Mouse (Mus musculus): ENCODE data around the gene Slc25a41. TPM values are rescaled to one million over a fixed set of nuclear protein-coding genes. Genes with fewer than 3 reads are reported as not detected.
"Not testable (repeated sequence)": the region's sequence is repeated elsewhere in the genome, so short reads cannot be mapped to it uniquely, and the experiment has no call there.

The Slc25a41 gene
- polyA plus RNA-seq, 1 experiment from 2014 or later = 0.10 TPM

DNA sequence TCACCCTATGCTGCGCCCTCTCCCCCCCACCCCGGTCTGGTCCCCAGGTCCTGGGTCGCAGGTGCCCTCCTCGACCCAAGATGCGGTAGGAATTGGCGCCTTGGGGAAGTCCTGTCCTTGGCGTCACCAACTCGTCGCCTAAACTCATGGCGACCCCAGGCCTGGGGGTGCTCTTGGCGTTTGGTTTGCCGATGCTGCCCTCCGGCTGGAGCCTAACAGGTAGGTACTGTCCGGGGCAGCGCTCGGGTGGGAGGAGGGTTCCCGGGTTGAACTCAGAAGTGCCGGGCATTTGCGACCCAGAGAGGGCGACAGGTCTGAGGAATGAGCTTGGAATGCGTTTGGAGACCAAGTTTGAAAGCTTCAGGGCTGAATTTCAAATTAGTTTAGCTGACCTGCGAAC is 21.1 kb upstream of the Slc25a41 start:
- Histone ChIP-seq H3K27ac (replicated peaks) (no peak overlapping the region), H3K36me3 (peaks cover under 1% of the 10 kb centered on the region; the same call in 1 of the 2 replicates), H3K4me1 (peaks cover 46% of the 10 kb centered on the region), H3K27me3 (ENCODE audit: low read depth, poor library complexity, severe bottlenecking) (peaks cover 57% of the 10 kb centered on the region), H3K4me3 (peak overlapping the region; percentile 45), H3K9me3 (replicated peaks) (no peaks in the 10 kb centered on the region)
- under 1% methylated on average over 22 of the region's 22 CpGs for WGBS
- DNase-seq (ENCODE audit: low spot score) = no peak

DNA sequence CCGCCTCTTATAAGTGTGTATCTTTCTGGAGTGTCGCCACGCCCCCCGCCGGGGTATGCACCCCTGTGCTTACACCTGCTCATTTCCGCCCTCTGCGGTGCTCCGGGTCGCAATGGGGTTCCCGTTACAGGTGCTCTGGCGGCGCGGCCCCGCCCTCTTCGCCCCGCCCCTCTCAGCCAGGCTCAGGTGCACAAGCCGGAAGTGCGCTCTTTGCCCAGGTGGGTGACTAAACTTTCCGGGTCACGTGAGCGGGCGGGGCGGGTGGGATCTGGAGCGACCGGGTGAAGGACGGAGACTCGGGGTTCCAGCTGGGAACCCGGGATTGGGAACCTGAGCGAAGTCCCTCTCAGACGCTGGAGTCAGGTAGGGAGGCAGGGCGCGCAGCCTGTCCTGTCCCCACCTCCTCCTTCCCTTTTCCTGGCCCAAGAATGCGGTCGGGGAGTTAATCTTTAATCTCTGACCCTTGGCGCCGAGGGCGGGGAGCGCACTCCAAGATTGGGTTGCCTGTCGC is 20.6 kb upstream of the Slc25a41 start:
- WGBS = 1% methylated on average over 39 of the region's 39 CpGs
- H3K4me3 ChIP-seq = peak overlapping the region; percentile 45
- H3K27me3 ChIP-seq (ENCODE audit: low read depth, poor library complexity, severe bottlenecking) = peaks cover 57% of the 10 kb centered on the region
- H3K27ac ChIP-seq (replicated peaks) = no peak overlapping the region
- H3K9me3 ChIP-seq (replicated peaks) = no peaks in the 10 kb centered on the region
- DNase-seq (ENCODE audit: low spot score) = no peak
- H3K36me3 ChIP-seq = peaks cover 5% of the 10 kb centered on the region
- H3K4me1 ChIP-seq = peaks cover 46% of the 10 kb centered on the region

DNA sequence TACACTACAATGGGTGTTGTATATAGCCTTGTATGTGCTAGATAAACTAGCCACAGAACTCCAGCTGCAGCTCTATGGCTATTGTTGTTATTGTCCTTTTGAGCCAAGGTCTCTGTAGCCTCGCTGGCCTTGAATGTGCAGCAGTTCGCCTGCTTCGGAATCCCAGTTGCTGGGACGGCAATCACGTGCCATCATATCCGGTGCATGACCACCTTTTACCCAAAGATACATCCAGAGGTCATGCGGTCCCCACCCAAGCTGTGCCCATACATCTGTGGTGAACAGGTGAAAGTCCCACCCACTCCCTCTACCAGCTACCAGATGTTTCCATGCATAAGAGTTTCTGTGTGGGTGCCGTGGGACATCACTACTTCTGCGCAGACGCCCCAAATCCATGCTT is 19.6 kb upstream of the Slc25a41 start:
- Histone ChIP-seq H3K4me3 (peak overlapping the region; percentile 91), H3K27ac (replicated peaks) (no peak overlapping the region), H3K9me3 (replicated peaks) (no peaks in the 10 kb centered on the region), H3K27me3 (ENCODE audit: low read depth, poor library complexity, severe bottlenecking) (peaks cover 52% of the 10 kb centered on the region), H3K4me1 (peaks cover 46% of the 10 kb centered on the region), H3K36me3 (peaks cover 13% of the 10 kb centered on the region)
- peak; percentile 24 for DNase-seq (ENCODE audit: low spot score)
- 41% methylated on average over 10 of the region's 10 CpGs for WGBS

DNA sequence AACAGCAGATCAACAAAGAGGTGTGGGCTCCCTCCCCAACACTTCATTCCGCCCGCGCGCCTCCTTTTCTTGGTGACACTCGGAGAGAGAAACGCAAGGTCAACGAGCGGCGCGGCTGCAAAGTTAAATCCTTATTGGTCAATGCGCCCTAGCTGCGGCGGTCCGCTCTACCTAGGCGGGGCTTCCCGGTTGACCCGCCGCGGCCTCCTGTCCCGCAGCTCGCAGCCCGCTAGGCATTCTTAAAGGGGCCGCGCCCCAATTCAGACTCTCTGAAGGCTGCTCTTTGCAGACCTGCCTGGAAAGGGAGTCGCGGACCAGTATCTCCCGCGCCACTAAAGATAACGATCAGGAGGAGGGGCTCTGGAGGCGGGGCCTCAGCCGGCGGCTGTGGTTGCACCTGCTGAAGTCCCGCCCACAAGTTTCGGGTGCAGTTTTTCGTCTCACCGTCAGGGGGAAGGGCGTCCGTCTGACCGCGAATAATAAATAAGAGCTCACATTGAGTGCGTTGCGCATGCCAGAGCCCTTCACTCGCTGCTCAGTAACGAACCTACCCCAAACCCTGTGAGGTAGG is 18.9 kb upstream of the Slc25a41 start:
- peak overlapping the region; percentile 91 for H3K4me3 ChIP-seq
- peak overlapping the region; percentile 93 for H3K27ac ChIP-seq (replicated peaks)
- H3K4me1 ChIP-seq = peaks cover 46% of the 10 kb centered on the region
- H3K27me3 ChIP-seq (ENCODE audit: low read depth, poor library complexity, severe bottlenecking) = peaks cover 48% of the 10 kb centered on the region
- H3K9me3 ChIP-seq (replicated peaks) = no peaks in the 10 kb centered on the region
- WGBS = under 1% methylated on average over 44 of the region's 44 CpGs
- DNase-seq (ENCODE audit: low spot score) = peak; percentile 96
- H3K36me3 ChIP-seq = peaks cover 20% of the 10 kb centered on the region

DNA sequence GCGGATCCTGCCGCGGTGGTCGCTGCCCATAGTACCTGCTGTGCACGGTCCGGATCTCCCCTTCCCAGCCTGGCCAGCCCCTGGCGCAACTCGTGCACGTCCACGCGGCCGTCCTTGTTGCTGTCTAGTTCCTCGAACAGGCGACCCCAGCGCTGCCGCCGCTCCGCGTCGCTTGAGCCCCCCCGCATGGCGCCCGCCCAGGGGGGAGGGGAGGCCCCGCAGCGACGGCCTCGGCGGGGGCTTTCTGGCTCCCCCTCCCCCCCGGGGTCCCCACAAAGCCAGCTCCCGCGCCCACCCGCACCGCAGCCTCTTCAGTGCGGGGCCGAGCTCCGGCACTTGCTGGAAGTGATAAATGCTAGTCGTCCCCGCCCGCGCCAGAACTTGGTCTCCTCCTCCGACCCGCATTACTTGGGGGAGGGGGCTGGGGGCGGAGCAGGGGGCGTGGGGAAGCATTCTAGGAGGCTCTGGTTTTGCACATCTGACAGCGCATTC is 18.1 kb upstream of the Slc25a41 start, which contains the start of gene Slc25a23:
Gene Slc25a23 (minus strand): TSS at position 378 of the 492 bp plus-strand sequence.
- peak within 1 kb of the TSS; percentile 93 for H3K27ac ChIP-seq (replicated peaks)
- H3K9me3 ChIP-seq (replicated peaks) = no peaks in the 10 kb centered on the region
- DNase-seq (ENCODE audit: low spot score) = peak; percentile 88
- WGBS = under 1% methylated on average over 45 of the region's 45 CpGs
- peaks cover 46% of the 10 kb centered on the region for H3K4me1 ChIP-seq
- peak within 1 kb of the TSS; percentile 91 for H3K4me3 ChIP-seq
- H3K27me3 ChIP-seq (ENCODE audit: low read depth, poor library complexity, severe bottlenecking) = peaks cover 40% of the 10 kb centered on the region
- peaks cover 28% of the 10 kb centered on the region for H3K36me3 ChIP-seq

DNA sequence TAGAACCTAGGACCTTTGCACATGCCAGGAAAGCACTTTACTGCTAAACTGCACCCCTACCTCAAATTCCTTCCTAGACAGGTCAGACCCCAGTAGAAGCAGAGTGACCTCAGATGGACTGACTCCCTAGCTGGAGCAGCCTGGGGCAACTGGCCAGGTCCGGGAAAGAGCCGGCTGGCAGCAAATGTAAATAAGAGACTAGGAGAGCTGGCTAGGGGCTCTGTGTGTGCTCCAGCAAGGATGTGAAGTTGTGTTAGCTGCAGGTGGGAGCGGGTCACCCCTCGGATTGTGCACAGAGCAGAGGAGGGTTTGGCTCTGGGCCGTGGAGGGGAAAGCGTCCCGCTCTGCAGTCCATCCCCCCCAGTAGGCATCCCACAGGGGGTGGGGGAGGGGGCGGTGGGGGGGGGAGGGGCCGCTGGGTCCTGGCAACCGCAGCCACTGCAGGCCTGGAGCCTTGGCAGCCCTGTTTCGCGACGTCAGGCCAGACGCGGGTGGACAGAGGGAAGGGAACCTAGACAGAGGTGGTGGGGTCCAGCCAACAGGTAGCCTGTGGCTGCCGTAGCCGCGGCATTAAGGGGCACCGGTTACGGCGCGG is 17.5 kb upstream of the Slc25a41 start, which contains the start of gene Crb3:
Gene Crb3 (plus strand): TSS at position 215 of the 595 bp plus-strand sequence.
- peaks cover 35% of the 10 kb centered on the region for H3K27me3 ChIP-seq (ENCODE audit: low read depth, poor library complexity, severe bottlenecking)
- peaks cover 33% of the 10 kb centered on the region for H3K36me3 ChIP-seq
- H3K9me3 ChIP-seq (replicated peaks) = no peaks in the 10 kb centered on the region
- H3K4me3 ChIP-seq = peak within 1 kb of the TSS; percentile 91
- peaks cover 46% of the 10 kb centered on the region for H3K4me1 ChIP-seq
- under 1% methylated on average over 17 of the region's 22 CpGs for WGBS
- DNase-seq (ENCODE audit: low spot score) = no peak
- H3K27ac ChIP-seq (replicated peaks) = peak within 1 kb of the TSS; percentile 93

DNA sequence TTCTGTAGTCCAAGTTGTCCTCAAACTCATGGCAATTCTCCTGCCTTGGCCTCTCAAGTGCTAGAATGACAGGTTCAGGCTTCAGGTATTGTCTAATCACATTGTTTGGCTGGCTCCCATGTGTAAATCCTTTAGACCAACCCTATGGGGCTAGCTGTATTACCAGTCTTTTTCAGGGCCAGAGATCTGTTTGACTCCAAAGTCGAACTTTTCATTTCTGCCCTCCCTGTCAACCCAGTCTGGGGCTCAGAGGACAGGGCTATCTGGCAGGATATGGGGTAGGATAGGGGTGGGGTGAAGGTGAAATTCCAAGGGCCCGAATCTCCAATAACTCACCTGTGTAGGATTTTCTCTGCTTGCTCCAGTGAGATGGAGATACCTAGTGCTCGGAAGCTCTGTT is 14.8 kb upstream of the Slc25a41 start:
- DNase-seq (ENCODE audit: low spot score) = no peak
- Histone ChIP-seq H3K4me1 (peaks cover 33% of the 10 kb centered on the region), H3K9me3 (replicated peaks) (no peaks in the 10 kb centered on the region), H3K36me3 (peaks cover 60% of the 10 kb centered on the region), H3K27ac (replicated peaks) (no peak overlapping the region), H3K27me3 (ENCODE audit: low read depth, poor library complexity, severe bottlenecking) (peaks cover 9% of the 10 kb centered on the region), H3K4me3 (no peak overlapping the region)
- WGBS = 91% methylated on average over 3 of the region's 3 CpGs

DNA sequence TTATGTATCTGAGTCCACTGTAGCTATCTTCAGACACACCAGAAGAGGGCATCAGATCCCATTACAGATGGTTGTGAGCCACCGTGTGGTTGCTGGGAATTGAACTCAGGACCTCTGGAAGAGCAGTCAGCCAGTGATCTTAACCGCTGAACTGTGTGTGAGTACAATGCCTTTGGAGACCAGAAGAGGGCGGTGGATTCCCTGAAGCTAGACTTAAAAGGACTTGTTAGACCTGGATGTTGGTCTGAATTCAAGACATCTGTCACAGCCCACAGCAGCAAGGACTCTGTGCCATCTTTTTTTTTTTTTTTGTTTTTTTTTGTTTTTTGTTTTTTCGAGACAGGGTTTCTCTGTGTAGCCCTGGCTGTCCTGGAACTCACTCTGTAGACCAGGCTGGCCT is 10.2 kb upstream of the Slc25a41 start:
- WGBS = 75% methylated on average over 4 of the region's 4 CpGs
- DNase-seq (ENCODE audit: low spot score) = not testable (repeated sequence)
- H3K36me3 ChIP-seq = peaks cover 94% of the 10 kb centered on the region

DNA sequence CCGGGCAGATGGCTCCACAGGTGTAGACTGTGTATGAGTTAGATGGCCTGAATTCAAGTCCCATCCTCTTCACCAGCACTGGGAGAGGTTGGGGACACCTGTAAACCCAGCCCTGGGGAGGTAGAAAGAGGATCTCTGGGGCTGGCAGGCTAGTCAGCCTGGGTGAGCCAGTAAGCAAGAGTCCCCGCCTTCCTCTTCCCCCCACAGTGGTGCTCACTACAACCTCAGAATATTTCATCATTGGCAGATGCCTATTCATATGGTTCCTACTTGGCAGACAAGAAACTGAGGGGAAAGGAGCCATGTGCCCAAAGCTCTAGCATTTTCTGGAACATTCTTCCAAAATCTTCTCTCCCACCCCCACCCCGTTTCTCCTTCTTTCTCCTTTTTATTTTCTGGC is 7.4 kb upstream of the Slc25a41 start:
- Histone ChIP-seq H3K27me3 (ENCODE audit: low read depth, poor library complexity, severe bottlenecking) (no peaks in the 10 kb centered on the region), H3K4me1 (no peaks in the 10 kb centered on the region; the same call in 1 of the 2 replicates), H3K36me3 (peaks cover 87% of the 10 kb centered on the region), H3K4me3 (no peak overlapping the region), H3K27ac (replicated peaks) (no peak overlapping the region), H3K9me3 (replicated peaks) (no peaks in the 10 kb centered on the region)
- DNase-seq (ENCODE audit: low spot score) = no peak
- WGBS = 90% methylated on average over 3 of the region's 3 CpGs

More for the DNA sequence above, 10.2 kb upstream of the Slc25a41 start:
- H3K9me3 ChIP-seq (replicated peaks); H3K4me1 ChIP-seq; H3K27ac ChIP-seq (replicated peaks); H3K27me3 ChIP-seq (ENCODE audit: low read depth, poor library complexity, severe bottlenecking); H3K4me3 ChIP-seq: not testable (repeated sequence)

DNA sequence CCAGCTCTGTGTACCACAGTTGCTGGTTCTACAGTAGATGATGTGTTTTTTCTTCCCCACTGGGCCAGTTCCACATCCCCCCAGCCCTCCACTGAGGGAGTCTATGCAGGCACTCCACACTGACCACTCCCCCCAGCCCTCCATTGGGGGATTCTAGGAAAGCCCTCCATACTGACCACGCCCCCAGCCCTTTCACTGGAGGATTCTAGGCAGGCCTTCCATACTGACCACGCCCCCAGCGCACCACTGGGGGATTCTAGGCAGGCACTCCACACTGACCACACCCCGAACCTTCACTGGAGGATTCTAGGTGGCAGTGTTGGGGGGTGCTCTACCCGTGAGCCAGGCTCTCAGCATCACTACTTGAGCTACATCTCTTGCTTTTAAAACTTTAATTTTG is 6.0 kb upstream of the Slc25a41 start:
- H3K36me3 ChIP-seq = peaks cover 72% of the 10 kb centered on the region
- no peak for DNase-seq (ENCODE audit: low spot score)
- 35% methylated on average over 5 of the region's 5 CpGs for WGBS

DNA sequence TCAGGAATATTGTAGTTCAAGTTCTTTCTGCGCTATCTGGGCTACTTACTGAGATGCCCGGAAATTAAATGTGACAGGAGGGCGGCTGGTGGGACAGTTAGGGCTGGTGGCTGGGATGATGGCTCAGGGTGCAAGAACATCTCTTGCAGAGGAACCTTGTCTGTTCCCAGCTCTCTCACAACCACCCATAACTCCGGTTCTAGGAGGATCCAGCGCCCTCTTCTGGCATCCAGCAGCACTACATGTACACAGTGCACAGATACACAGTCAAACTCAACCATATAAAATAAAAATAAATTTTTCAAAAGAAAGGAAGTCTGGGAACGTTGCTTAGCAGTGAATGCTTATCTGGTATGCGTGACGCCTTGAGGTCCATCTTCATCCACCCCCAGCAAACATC is 2.5 kb downstream of the Slc25a41 start:
- H3K4me3 ChIP-seq = no peak overlapping the region
- peaks cover 32% of the 10 kb centered on the region for H3K27me3 ChIP-seq (ENCODE audit: low read depth, poor library complexity, severe bottlenecking)
- 41% methylated on average over 8 of the region's 8 CpGs for WGBS
- H3K4me1 ChIP-seq = peaks cover 6% of the 10 kb centered on the region; the same call in 1 of the 2 replicates
- no peaks in the 10 kb centered on the region for H3K9me3 ChIP-seq (replicated peaks)
- no peak for DNase-seq (ENCODE audit: low spot score)
- H3K27ac ChIP-seq (replicated peaks) = no peak overlapping the region
- no peaks in the 10 kb centered on the region for H3K36me3 ChIP-seq

More for the DNA sequence above, 6.0 kb upstream of the Slc25a41 start:
- Histone ChIP-seq H3K9me3 (replicated peaks) (no peaks in the 10 kb centered on the region), H3K4me1 (no peaks in the 10 kb centered on the region; the same call in 1 of the 2 replicates), H3K27ac (replicated peaks) (no peak overlapping the region), H3K27me3 (ENCODE audit: low read depth, poor library complexity, severe bottlenecking) (no peaks in the 10 kb centered on the region), H3K4me3 (no peak overlapping the region)

DNA sequence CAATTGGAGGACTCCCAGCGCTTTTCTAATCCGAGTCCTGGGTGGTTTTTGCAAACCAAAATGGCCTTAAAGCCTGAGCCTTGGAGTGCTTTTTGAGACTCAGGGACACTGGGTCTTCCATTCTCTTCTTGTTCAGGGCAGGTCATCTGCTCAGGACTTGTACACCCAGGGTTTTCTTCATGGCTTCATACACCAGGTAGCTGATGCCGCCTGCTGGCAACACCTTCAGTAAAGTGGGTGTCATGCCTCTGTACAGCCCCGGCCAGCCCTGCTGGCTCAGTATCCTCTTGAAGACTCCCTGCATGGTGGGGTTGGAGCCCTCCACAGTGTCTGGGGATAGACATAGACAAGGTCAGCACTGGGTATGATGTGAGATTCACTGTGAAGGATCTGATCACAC is 8.6 kb downstream of the Slc25a41 start:
- H3K27ac ChIP-seq (replicated peaks) = peak overlapping the region; percentile 99
- peaks cover 21% of the 10 kb centered on the region for H3K36me3 ChIP-seq
- H3K4me3 ChIP-seq = peak overlapping the region; percentile 87
- H3K4me1 ChIP-seq = peaks cover 27% of the 10 kb centered on the region
- WGBS = 87% methylated on average over 4 of the region's 4 CpGs
- no peak for DNase-seq (ENCODE audit: low spot score)
- no peaks in the 10 kb centered on the region for H3K9me3 ChIP-seq (replicated peaks)
- H3K27me3 ChIP-seq (ENCODE audit: low read depth, poor library complexity, severe bottlenecking) = peaks cover 12% of the 10 kb centered on the region
